Mouse (Mus musculus) adrenal gland (tissue): ENCODE data around the gene Hspa12a.

ENCODE experiments used
- intact Hi-C: fragments of 180-260 bp; cut with DNase I; formaldehyde crosslinking; loops from one replicate; pipeline ENCODE4 v1.15.1; 2025

Gene Hspa12a

DNA sequence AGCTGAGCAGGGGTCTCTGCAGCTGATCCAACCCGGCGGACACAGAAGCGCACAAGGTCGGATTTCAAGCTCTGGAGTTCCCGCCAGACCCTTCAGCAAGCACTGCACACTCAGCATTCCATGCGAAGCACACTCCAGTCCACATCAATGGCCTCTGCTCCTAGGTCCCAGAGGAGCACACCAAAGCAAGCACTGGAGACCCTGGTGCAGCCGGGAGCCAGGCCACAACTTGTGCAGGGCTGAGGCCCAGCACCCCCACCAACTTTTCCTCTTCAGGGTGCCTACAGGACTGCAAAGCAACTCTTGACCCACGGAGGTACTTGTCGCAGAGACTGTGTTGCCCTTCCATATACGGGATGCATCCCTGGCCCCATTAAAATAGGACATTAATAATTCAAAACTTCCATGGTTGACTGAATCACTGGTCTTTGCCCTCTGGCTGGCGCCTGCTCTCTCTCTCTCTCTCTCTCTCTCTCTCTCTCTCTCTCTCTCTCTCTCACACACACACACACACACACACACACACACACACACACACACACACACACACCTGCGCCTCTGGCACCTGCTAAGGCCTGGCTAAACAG is 82.2 kb downstream of the Hspa12a start:
- intact Hi-C loops = no loop called here

DNA sequence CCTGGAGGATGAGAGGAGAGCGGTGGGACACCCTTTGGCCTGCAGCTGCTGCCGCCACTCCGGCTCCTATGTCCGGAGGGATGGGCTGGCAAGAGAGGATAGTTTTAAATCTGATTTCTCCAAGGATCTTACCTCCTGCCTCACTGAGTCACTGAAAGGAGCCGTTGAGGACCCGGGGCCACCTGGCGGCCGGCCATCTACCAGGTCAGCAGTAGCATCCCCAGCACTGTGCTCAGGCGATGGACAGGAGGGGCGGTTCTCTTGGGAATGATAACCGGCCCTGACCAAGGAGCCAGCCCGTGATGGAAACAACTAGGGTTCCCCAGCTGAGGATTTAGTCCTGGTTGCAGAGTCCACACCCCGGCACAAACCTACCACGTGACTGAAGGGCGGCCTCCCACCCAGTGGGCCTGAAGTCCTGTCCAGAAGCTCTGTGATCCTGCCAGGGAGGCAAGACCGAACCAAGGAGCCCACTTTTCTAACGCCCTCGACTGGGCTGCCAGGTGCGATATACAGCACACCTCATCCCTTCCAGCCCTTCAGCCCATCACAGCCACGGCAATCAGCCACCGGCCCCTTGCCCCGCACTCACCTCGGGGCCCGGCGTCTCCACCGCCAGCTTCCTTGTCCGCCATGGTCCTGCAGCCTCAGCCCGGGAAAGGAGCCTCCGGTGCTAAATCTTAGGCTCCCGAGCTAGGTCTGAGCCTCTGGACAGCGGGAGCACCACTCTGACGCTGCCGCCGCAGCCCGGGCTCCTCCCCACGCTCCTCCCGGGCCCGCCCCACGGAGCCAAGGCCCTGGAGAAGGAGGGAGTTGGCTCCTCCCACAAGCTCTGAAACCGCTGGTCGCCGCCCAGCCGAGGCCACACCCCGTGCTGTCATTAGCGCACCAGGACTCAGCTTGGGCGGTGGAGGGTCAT is 82.9 kb downstream of the Hspa12a start:
- intact Hi-C loops = no loop called here

- intact Hi-C loops = loop anchor here (5.0 kb wide), 1 partner anchor 38 kb away; no protein-coding TSS in a partner anchor
Measured at GRCm38 (mm10) chr19:58859831-58860254, 83.6 kb downstream of the Hspa12a start.

DNA sequence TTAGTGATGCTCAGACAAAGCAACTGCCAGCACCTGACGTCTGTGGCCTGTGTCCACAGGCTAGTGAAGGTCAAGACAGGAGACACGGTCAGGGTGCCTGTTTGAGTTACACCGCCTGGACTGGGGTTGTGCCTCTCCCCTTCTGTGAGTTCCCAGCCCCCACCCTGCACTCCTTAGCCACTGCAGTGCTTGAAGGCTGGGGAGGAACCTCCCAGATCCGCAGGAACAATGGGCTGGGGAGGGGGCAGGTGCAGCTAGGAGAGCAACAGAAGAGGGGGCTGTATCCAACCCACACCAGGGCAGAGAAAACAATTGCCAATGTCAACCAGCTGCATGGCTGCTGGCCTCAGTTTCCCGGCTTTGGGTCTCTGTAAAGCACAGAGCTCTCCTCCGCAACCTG is 84.1 kb downstream of the Hspa12a start:
- intact Hi-C loops = loop anchor here (5.0 kb wide), 1 partner anchor 37 kb away; no protein-coding TSS in a partner anchor

GRCm38 (mm10) chr19:58856129-58856855 is 87.2 kb downstream of the Hspa12a start:
- intact Hi-C loops = loop anchor here (5.0 kb wide), 1 partner anchor 34 kb away; no protein-coding TSS in a partner anchor

GRCm38 (mm10) chr19:58854899-58855298 is 88.6 kb downstream of the Hspa12a start:
- intact Hi-C loops = loop anchor here (5.0 kb wide), 2 partner anchors 33 to 48 kb away; no protein-coding TSS in a partner anchor

DNA sequence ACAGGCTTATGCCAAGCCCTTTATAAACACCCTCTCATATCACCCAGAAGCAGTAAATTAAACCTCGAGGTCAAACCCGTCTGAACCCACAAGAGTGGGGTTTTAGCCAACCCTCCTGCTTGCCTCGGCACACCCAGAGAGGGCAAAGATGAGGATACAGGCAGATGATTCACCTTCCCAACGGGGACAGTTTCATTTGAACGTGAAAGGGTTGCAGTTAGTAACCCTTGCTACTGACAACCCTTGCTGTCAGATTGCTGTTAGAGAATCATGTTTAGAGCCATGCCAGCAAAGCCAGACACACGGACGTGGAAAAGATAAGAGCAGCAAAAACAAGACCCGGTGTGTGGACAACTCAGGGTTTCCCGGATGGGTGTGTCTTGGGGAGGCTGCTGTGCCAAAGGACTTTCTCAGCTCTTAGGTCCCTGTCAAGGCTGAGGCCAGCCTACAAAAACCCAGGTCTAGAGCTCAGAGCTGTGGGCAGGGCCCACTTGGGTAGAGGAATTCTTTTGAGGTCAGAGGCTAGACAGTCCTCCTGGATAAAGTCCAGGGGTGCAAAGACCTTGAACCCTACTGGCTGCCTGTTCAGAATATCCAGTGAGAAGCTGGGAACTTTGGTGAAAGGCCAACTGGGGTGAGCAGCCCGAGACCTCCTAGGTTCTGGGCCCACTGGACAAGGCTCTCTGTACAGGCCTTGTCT is 90.3 kb downstream of the Hspa12a start:
- intact Hi-C loops = loop anchor here (5.0 kb wide), 1 partner anchor 46 kb away; no protein-coding TSS in a partner anchor

- intact Hi-C loops = loop anchor here (5.0 kb wide), 1 partner anchor 44 kb away; no protein-coding TSS in a partner anchor
Measured at GRCm38 (mm10) chr19:58850719-58851466, 92.6 kb downstream of the Hspa12a start.

- intact Hi-C loops = loop anchor here (5.0 kb wide), 1 partner anchor 42 kb away; no protein-coding TSS in a partner anchor
Measured at GRCm38 (mm10) chr19:58849333-58850131, 93.9 kb downstream of the Hspa12a start.

- intact Hi-C loops = no loop called here
Measured at GRCm38 (mm10) chr19:58843606-58844005, 99.8 kb downstream of the Hspa12a start.

DNA sequence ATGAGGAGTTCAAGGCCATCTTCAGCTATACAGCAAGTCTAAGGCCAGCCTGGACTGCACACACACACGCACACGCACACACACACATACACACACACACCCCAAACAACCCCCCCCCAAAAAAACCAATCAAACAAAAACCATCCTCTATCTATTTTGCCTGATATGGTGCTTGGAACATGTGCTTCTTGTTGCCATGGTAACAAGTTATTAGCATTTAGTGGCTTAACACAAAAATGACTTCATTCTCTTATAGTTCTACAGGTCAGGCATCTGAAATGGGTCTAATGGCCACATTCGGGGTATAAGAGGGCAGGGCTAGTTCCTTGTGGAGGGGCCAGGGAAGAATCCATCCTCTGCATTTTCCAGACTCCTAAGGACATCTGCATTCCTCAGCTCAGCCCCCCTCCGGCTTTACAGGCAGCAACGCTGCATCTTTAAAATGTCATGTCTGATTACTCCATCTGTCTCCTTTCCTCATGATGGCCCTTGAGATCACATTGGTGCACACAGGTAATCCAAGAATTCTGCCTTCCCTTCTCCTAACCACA is 102.7 kb downstream of the Hspa12a start:
- intact Hi-C loops = no loop called here

DNA sequence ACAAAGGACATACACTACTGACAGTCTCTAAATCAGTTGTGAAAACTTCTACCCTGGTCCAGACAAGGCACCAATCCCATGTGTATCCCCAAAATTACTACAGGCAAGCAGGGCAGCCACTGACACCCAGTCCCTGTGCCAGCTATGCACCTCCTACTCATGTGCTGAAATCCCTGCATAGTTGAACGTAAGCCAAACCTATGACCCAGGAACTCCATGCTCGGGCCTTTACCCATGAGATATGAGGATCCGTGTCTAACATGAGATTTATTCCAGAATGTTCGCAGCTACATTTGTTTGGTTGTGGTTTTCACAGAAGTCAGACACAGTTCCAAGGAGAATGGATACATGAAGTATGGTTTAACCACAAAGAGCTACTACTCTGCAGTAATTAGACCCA is 103.6 kb downstream of the Hspa12a start:
- intact Hi-C loops = no loop called here

DNA sequence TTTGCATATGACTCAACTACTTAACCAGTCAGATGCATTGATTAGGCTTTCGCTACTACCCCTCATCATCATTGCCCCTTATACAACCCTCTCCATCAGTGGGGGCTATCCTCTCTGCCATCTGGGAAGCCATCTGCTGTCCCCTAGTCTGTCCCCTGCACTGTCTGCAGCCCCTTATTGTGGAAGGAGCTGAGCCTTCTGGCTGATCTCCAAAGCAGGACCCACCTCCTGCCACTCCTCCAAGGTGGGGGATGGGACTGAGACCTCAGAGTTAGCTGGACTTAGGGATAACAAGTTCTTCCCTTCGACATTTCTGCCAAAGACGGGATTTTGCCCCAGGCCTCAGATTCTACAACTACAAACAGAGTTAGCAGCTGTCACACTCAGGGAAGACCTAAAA is 104.1 kb downstream of the Hspa12a start:
- intact Hi-C loops = no loop called here

DNA sequence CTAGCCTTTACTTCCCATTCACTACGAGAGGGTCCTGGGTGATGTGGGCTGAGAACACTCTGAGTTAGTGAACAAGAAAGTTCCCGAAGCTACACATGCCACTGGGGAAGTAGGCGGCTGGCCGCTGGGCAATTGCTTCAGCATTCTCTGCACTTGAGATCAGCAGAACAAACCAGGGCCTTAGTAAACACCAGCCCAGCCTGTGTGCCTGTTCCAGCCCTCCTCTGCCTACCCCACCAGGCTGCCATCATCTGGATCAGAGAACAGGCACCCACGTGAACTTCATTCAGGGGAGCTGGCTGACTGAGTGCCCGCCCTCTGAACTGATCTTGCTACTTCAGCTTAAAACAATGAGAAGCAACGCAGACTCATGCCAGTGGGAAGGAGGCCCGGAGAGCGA is 104.7 kb downstream of the Hspa12a start:
- intact Hi-C loops = no loop called here

DNA sequence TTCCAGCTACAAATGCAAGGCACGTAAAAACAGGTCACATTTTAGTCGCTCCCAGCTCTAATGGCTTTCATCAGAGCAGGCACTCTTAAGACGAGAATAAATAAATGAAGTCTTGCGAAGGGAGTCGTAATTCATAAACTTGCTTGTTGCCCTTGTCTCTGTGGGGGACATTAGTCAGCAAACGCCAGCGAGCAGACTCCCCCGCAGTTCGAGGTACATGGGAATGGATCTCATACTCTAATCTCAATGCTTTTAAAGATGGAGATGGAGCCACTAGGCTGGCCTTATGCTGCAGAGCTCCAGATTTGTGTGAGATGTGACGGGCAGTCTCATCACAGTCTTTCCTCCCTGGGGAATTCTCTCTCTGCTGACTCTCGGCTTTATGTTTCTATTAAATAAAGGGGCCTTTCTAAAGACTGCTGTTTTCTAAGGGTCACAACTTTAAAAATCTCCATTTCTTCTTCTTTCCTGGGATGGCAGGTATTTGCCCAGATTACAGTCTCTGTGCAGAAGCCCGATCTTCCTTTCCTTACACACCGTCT is 109.7 kb downstream of the Hspa12a start:
- intact Hi-C loops = no loop called here

DNA sequence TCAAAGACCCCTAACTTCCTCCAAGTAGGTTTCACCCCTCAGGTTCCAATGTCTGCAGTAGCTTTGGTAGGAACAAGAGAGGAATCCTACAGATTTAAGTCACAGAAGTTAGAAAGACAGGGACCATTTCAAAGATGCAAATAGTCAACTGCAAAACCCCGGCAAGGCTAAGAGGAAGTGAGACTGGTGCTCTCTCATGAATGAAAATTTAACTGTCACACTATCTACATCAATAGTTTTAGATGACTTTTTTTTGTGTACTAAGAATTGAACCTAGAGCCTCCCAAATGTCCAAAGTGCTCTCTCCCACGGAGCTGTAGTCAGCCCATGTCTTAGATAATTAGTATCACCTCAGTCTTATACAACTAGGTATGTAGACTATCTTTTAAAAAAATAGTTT is 110.5 kb downstream of the Hspa12a start:
- intact Hi-C loops = no loop called here

DNA sequence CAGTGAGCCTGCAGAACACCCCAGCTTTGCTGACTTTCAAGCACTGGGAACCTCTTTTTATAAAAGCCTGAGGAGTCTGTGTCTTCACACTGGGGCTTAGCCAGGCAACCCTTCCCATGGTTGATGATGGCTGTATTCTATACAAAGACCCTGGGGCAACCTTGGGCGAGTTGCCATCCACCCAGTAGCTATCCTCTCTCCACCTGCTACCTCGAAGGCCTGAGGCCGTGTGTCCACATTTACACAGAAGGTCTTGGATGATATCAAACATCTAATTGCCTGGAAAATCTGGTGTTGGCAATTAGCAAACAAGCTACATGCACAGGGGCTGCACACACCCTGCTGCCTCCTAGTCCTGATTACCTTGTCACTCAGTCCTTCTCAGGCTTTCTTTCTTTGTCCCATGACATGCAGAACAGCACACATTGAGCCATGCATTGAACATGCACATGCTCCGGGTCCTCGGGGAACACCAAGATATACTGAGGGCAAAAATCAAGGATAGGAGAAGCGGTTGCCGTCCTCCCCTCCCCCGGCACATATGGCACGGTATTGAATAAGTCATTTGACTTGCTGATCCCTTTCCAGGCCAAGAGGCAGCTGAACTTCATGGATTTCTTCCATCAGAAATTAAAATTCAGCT is 112.1 kb downstream of the Hspa12a start:
- intact Hi-C loops = no loop called here

DNA sequence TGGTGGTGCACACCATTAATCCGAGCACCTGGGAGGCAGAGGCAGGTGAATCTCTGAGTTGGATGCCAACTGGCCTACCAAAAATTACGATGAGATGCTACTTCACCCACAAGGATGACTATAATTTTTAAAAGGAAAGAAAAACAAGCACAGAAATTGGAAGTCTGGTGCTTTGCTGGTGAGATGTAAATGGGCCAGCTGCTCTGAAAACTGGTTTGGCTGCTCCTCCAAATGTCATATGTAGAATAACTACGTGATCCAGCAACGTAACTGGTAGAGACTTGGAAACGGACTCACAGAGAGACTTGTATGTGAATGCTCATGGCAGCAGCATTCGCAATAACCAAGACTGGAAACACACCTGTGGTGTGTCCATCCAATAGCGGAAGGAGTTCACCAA is 113.3 kb downstream of the Hspa12a start:
- intact Hi-C loops = no loop called here
